In genomic region chr4:132269740-132270560, GRCm38 (mm10) we compare ENCODE assay signal across 8 mouse cellular contexts. TPM values are rescaled to one million over a fixed set of nuclear protein-coding genes. Genes with fewer than 3 reads are reported as not detected.
DNase-seq lines count a peak whose midpoint lies in the region; ATAC-seq lines count a peak whose summit lies in the region.

No protein-coding gene starts in this region.

- DNase-seq in CD4-positive helper T cell, adult 2 months (ENCODE audit: low read depth, low spot score), result peak; percentile 93
- peak; percentile 86 for DNase-seq in brain, embryonic 18.5 days (ENCODE audit: low read depth, low spot score)
- peak; percentile 90 for DNase-seq in kidney, postnatal 10 days
- DNase-seq in natural killer cell, adult 2 months (ENCODE audit: low spot score in 2 of 2), result peak; percentile 87 to 88

- H3K9me3 ChIP-seq in heart, embryonic 13.5 days, result no peaks in the 10 kb centered on the region
- H3K9me3 ChIP-seq in liver, embryonic 12.5 days (replicated peaks), result no peaks in the 10 kb centered on the region
- no peaks in the 10 kb centered on the region for H3K9me3 ChIP-seq in stomach, embryonic 15.5 days

- peak; percentile 79 for ATAC-seq in erythroid progenitor cell, adult 5-6 weeks (replicated peaks; ENCODE audit: low FRiP score, poor library complexity, severe bottlenecking)
- peak; percentile 17; the same call in 1 of the 2 replicates for ATAC-seq in heart, embryonic 13.5 days (ENCODE audit: extremely low read depth, insufficient number of reproducible peaks, low FRiP score, low TSS enrichment)
- ATAC-seq in liver, embryonic 12.5 days, result peak; percentile 75
- peak; percentile 75 for ATAC-seq in stomach, embryonic 15.5 days (ENCODE audit: insufficient read depth, low FRiP score, low read depth)

- WGBS in heart, embryonic 13.5 days, result under 1% methylated on average over 35 of the region's 35 CpGs
- WGBS in liver, embryonic 12.5 days (ENCODE audit: insufficient replicate concordance), result under 1% methylated on average over 35 of the region's 35 CpGs
- WGBS in stomach, embryonic 15.5 days, result under 1% methylated on average over 35 of the region's 35 CpGs

- no peaks in the 10 kb centered on the region for H3K27me3 ChIP-seq in heart, embryonic 13.5 days (replicated peaks)
- no peaks in the 10 kb centered on the region for H3K27me3 ChIP-seq in liver, embryonic 12.5 days (replicated peaks)
- no peaks in the 10 kb centered on the region for H3K27me3 ChIP-seq in stomach, embryonic 15.5 days (replicated peaks)

- no peaks in the 10 kb centered on the region for H3K36me3 ChIP-seq in heart, embryonic 13.5 days
- no peaks in the 10 kb centered on the region for H3K36me3 ChIP-seq in liver, embryonic 12.5 days
- H3K36me3 ChIP-seq in stomach, embryonic 15.5 days, result no peaks in the 10 kb centered on the region

- peak overlapping the region; percentile 76 for H3K9ac ChIP-seq in heart, embryonic 13.5 days
- H3K9ac ChIP-seq in liver, embryonic 12.5 days, result peak overlapping the region; percentile 64
- H3K9ac ChIP-seq in stomach, embryonic 15.5 days, result no peak overlapping the region; the same call in 1 of the 2 replicates

- H3K4me1 ChIP-seq in heart, embryonic 13.5 days, result peaks cover 15% of the 10 kb centered on the region
- H3K4me1 ChIP-seq in liver, embryonic 12.5 days, result peaks cover 36% of the 10 kb centered on the region
- H3K4me1 ChIP-seq in stomach, embryonic 15.5 days, result peaks cover 10% of the 10 kb centered on the region; the same call in 1 of the 2 replicates

- peak overlapping the region; percentile 73 for H3K4me2 ChIP-seq in heart, embryonic 13.5 days
- peak overlapping the region; percentile 72 for H3K4me2 ChIP-seq in liver, embryonic 12.5 days
- peak overlapping the region; percentile 77 for H3K4me2 ChIP-seq in stomach, embryonic 15.5 days

- peak overlapping the region; percentile 48 for H3K4me3 ChIP-seq in heart, embryonic 13.5 days
- peak overlapping the region; percentile 43 for H3K4me3 ChIP-seq in liver, embryonic 12.5 days
- H3K4me3 ChIP-seq in stomach, embryonic 15.5 days (replicated peaks), result peak overlapping the region; percentile 37

- H3K27ac ChIP-seq in heart, embryonic 13.5 days (replicated peaks), result peak overlapping the region; percentile 90
- peak overlapping the region; percentile 92 for H3K27ac ChIP-seq in liver, embryonic 12.5 days
- H3K27ac ChIP-seq in stomach, embryonic 15.5 days, result peak overlapping the region; percentile 97

RNA-seq across cellular contexts. Expression of gene Taf12, which starts 4.2 kb away (rescaled TPM):
- total RNA-seq in erythroid progenitor cell, adult 5-6 weeks (2015; ENCODE audit: low replicate concordance), result 19.3 and 30.6 TPM in 2 replicates
- total RNA-seq in erythroid progenitor cell, adult 5-6 weeks (2017; ENCODE audit: low replicate concordance), result 14.9 and 38.3 TPM in 2 replicates
- polyA plus RNA-seq in heart, embryonic 13.5 days (2015; fragmentation: Nextera tagmentation; extraction: Ambion mirVana), result 26.6 and 33.6 TPM in 2 replicates
- 61.7 and 61.8 TPM in 2 replicates for polyA plus RNA-seq in liver, embryonic 12.5 days (2016; fragmentation: Nextera tagmentation; extraction: Ambion mirVana)
- 38.4 and 43.0 TPM in 2 replicates for polyA plus RNA-seq in stomach, embryonic 15.5 days (2015; fragmentation: Nextera tagmentation; extraction: Ambion mirVana)

RNA-seq across cellular contexts. Expression of gene Gmeb1, which starts 8.5 kb away (rescaled TPM):
- 40.4 and 49.9 TPM in 2 replicates for total RNA-seq in erythroid progenitor cell, adult 5-6 weeks (2015; ENCODE audit: low replicate concordance)
- 31.5 and 39.5 TPM in 2 replicates for total RNA-seq in erythroid progenitor cell, adult 5-6 weeks (2017; ENCODE audit: low replicate concordance)
- 27.5 and 28.8 TPM in 2 replicates for polyA plus RNA-seq in heart, embryonic 13.5 days (2015; fragmentation: Nextera tagmentation; extraction: Ambion mirVana)
- polyA plus RNA-seq in liver, embryonic 12.5 days (2016; fragmentation: Nextera tagmentation; extraction: Ambion mirVana), result 19.1 and 19.5 TPM in 2 replicates
- 30.1 and 30.3 TPM in 2 replicates for polyA plus RNA-seq in stomach, embryonic 15.5 days (2015; fragmentation: Nextera tagmentation; extraction: Ambion mirVana)

RNA-seq across cellular contexts. Expression of gene Rab42, which starts 33.2 kb away (rescaled TPM):
- not detected in 2 replicates for total RNA-seq in erythroid progenitor cell, adult 5-6 weeks (2015; ENCODE audit: low replicate concordance)
- total RNA-seq in erythroid progenitor cell, adult 5-6 weeks (2017; ENCODE audit: low replicate concordance), result not detected in 2 replicates
- polyA plus RNA-seq in heart, embryonic 13.5 days (2015; fragmentation: Nextera tagmentation; extraction: Ambion mirVana), result 1.1 and 1.8 TPM in 2 replicates
- polyA plus RNA-seq in liver, embryonic 12.5 days (2016; fragmentation: Nextera tagmentation; extraction: Ambion mirVana), result 0.61 and 1.0 TPM in 2 replicates
- 1.8 and 2.4 TPM in 2 replicates for polyA plus RNA-seq in stomach, embryonic 15.5 days (2015; fragmentation: Nextera tagmentation; extraction: Ambion mirVana)

RNA-seq across cellular contexts. Expression of gene Ythdf2, which starts 57.8 kb away (rescaled TPM):
- total RNA-seq in erythroid progenitor cell, adult 5-6 weeks (2015; ENCODE audit: low replicate concordance), result 27.8 and 33.5 TPM in 2 replicates
- 27.2 and 29.4 TPM in 2 replicates for total RNA-seq in erythroid progenitor cell, adult 5-6 weeks (2017; ENCODE audit: low replicate concordance)
- polyA plus RNA-seq in heart, embryonic 13.5 days (2015; fragmentation: Nextera tagmentation; extraction: Ambion mirVana), result 58.8 and 60.8 TPM in 2 replicates
- 53.1 TPM in 2 replicates for polyA plus RNA-seq in liver, embryonic 12.5 days (2016; fragmentation: Nextera tagmentation; extraction: Ambion mirVana)
- polyA plus RNA-seq in stomach, embryonic 15.5 days (2015; fragmentation: Nextera tagmentation; extraction: Ambion mirVana), result 73.3 and 79.5 TPM in 2 replicates

RNA-seq across cellular contexts. Expression of gene Trnau1ap, which starts 59.4 kb away (rescaled TPM):
- total RNA-seq in erythroid progenitor cell, adult 5-6 weeks (2015; ENCODE audit: low replicate concordance), result 13.0 and 18.0 TPM in 2 replicates
- 8.9 and 14.1 TPM in 2 replicates for total RNA-seq in erythroid progenitor cell, adult 5-6 weeks (2017; ENCODE audit: low replicate concordance)
- polyA plus RNA-seq in heart, embryonic 13.5 days (2015; fragmentation: Nextera tagmentation; extraction: Ambion mirVana), result 61.9 and 74.4 TPM in 2 replicates
- 48.2 and 50.8 TPM in 2 replicates for polyA plus RNA-seq in liver, embryonic 12.5 days (2016; fragmentation: Nextera tagmentation; extraction: Ambion mirVana)
- polyA plus RNA-seq in stomach, embryonic 15.5 days (2015; fragmentation: Nextera tagmentation; extraction: Ambion mirVana), result 67.4 and 68.2 TPM in 2 replicates

Comparison
In these comparisons a context has a peak if more than half of its experiments do, and no peak if none do; other contexts are left out.
1. Peak in every context shown above with its lines: DNase-seq, ATAC-seq, H3K4me3 ChIP-seq and H3K27ac ChIP-seq.
2. ATAC-seq: peak in every context shown above with its lines; median percentile 79 in erythroid progenitor cell, adult 5-6 weeks; 75 in liver, embryonic 12.5 days; 75 in stomach, embryonic 15.5 days; 17 in heart, embryonic 13.5 days.